Mouse (Mus musculus): Measurements from ENCODE around the gene Ptpn3. TPM values are rescaled to one million over a fixed set of nuclear protein-coding genes. Genes with fewer than 3 reads are reported as not detected.
A peak's percentile ranks its signal among the peaks of the same experiment; 100 is the strongest.

The Ptpn3 gene
- total RNA-seq, 2 experiments from 2014 or later = 68.4 to 77.7 TPM

DNA sequence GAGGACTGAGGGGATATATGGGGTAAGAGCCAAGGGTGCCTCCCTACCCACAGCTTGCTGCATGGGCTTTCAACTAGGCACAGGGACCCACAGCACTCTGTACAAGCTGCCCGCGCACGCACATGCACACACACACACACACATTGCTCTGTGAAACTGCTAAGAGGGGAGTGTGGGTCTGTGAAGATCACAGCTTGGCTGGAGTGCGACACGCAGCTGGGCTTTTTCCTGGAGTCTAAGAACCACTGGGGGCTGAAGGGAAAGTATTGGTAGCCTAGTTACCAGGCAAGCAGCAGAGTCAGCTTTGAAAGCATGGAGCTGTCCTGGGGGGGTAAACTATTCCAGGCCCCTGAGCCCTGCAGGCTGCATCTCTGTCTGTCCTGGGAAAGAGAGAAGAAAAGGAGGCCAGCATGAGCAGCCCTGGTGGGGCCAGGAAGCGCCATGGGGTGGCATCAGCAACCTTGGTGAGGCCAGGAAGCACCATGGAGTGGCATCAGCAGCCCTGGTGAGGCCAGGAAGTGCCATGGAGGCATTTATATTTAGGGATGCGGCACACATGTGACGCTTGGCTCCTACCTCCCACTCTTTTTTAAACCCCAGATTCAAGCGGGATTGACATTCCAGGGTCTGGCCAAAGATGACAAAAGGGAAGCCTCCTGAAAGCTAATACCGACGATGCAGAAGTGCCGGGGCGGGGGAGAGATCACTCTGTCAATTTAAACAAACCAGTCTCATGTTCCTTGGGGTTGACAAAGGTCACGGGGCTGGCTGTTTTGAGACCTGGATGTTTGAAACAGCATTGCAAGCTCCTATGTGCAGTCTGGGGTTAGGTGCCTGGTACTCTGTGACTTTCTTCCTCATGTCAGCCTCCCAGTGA lies 43.2 kb downstream of the Ptpn3 start:
- no peak for TF ChIP-seq CTCF (IDR thresholded peaks at IDR 0.05)
- peak overlapping the region; percentile 73 for H3K27ac ChIP-seq
- intact Hi-C loops (cut with DNase I) = no loop called here

DNA sequence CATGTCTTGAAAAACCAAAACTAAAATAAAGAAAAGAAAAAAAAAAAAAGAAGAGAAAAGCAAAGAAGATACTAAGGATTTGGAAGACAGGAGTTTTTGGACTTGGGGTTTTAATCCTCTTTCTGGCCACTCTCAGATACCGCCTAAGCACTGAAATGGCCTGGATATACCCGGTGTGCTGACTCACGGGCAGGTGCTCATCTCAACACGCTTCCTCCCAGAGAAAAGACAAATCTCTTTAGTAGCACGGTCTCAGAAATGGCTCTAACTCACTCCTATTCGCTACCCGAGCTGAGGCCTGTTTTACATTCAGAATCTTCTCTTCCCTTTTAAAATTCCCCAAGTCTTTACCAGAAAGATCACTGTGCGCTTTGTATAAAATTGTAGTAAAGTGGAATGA lies 44.2 kb downstream of the Ptpn3 start:
- no peak overlapping the region for H3K4me3 ChIP-seq
- intact Hi-C loops (cut with DNase I) = loop anchor here (1.0 kb wide), 1 partner anchor 43 kb away; no protein-coding TSS in a partner anchor
- no peak for DNase-seq (ENCODE audit: extremely low spot score in 1 of 2, low spot score in 2 of 2)
- no peak for TF ChIP-seq CTCF (IDR thresholded peaks at IDR 0.05)
- H3K27ac ChIP-seq = peak overlapping the region; percentile 73

More for the DNA sequence above, 43.2 kb downstream of the Ptpn3 start:
- DNase-seq (ENCODE audit: extremely low spot score in 1 of 2, low spot score in 2 of 2) = peak in 1 of 2 experiments; percentile 23
- no peak overlapping the region for H3K4me3 ChIP-seq

DNA sequence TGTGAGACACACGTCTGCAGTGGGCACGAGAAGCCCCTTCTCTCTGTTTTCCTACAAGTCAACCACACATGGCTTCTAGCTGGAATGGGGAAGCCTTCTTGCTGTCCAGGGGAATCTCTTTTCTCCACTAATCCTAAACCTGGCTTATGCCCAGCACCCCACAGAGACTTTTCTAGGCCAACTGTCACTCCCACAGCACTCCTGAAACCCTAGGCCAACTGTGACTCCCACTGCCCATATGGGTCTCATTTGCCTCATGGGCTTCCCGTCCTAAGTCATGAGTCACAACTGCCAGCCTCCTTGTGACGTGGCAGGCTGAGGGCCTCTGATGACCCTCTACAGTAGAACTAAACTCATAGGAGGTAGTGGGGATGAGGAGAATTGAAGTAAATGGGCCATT lies 44.9 kb downstream of the Ptpn3 start:
- no peak for TF ChIP-seq CTCF (IDR thresholded peaks at IDR 0.05)
- intact Hi-C loops (cut with DNase I) = loop anchor here (1.0 kb wide), 1 partner anchor 44 kb away; no protein-coding TSS in a partner anchor
- DNase-seq (ENCODE audit: extremely low spot score in 1 of 2, low spot score in 2 of 2) = no peak
- Histone ChIP-seq H3K27ac (peak overlapping the region; percentile 29; the same call in 1 of the 2 replicates), H3K4me3 (no peak overlapping the region)

DNA sequence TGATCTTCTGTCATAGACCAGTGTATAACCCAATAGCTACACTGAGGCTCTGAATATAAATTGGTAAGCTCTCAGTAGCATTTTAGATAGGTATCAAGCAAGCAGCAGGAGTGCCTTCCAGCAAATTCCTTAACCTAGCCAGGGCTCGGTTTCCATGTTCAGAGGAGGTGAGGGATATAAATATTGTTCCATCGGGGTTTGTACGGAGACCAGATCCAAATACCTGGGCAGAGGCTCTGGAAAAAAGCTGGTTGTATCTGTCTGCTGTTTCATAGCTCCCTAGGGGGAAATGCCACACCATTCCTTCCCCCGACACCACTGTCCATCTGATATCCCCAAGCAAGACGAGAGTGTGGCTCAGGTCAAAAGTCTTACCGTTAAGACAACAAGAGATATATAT lies 47.2 kb downstream of the Ptpn3 start:
- intact Hi-C loops (cut with DNase I) = no loop called here
- no peak overlapping the region for H3K4me3 ChIP-seq
- no peak for TF ChIP-seq CTCF (IDR thresholded peaks at IDR 0.05)
- no peak for DNase-seq (ENCODE audit: extremely low spot score in 1 of 2, low spot score in 2 of 2)
- no peak overlapping the region for H3K27ac ChIP-seq

DNA sequence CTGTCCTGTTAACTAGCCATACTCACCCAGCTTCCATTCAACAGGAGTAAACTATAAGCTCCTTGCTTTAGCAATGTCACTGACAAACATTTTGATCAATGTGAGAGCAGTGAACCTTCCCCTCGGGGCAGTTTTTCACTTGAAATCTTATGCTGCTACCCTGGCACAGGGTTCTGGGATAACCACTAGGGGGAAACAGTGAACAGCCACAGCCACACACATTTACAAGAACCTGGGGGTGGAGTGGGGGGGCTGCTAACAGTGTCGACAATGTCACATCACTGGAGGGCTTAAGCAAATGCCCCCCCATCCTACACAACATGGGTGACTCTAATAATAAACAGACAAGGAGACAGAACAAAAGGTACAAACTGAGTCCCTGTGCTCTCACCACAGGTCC lies 51.0 kb downstream of the Ptpn3 start:
- H3K27ac ChIP-seq = no peak overlapping the region
- H3K4me3 ChIP-seq = no peak overlapping the region
- intact Hi-C loops (cut with DNase I) = no loop called here
- TF ChIP-seq CTCF (IDR thresholded peaks at IDR 0.05) = peak; percentile 67
- DNase-seq (ENCODE audit: extremely low spot score in 1 of 2, low spot score in 2 of 2) = no peak

DNA sequence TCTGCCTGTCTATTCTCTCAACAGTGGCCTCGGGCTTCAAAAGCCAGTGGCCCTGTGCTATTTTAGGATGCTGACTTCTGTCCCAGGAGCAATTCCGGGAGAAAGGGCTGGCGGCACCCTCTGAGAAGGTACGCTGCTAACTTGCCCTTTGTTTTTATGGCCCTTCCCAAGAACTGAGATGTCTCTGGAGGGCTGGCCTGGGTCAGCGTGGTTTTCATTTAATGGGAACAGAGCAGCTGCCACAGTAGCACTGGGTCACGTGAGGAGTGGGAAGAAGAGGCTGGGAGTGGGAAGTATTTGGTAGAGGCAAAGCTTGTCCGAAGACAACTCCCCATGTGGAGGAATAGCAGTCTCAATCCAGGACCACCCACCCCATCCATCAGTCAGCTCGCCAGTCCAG lies 52.5 kb downstream of the Ptpn3 start:
- TF ChIP-seq CTCF (IDR thresholded peaks at IDR 0.05) = no peak
- Histone ChIP-seq H3K4me3 (no peak overlapping the region), H3K27ac (no peak overlapping the region)
- intact Hi-C loops (cut with DNase I) = no loop called here
- no peak for DNase-seq (ENCODE audit: extremely low spot score in 1 of 2, low spot score in 2 of 2)

DNA sequence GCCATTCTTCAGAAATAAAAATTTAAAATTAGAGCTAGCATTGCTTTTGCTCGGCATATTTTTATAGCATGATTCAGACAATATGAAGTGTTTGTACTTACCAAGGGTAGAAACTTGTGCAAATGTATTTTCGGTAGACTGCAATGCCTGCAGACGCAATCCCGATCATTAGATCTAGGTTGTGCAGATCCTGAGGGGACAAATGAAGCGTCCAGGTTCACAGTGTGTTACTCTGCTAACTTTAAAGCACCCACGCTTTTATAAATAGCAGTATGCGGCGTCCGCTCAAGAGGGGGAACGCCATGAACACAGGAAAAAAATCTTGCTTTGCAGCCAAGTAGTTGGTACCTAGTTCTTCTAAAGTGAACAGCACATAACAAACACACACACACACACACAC lies 56.8 kb downstream of the Ptpn3 start:
- intact Hi-C loops (cut with DNase I) = loop anchor here (2.0 kb wide), 1 partner anchor 14 kb away; no protein-coding TSS in a partner anchor
- no peak for TF ChIP-seq CTCF (IDR thresholded peaks at IDR 0.05)
- H3K27ac ChIP-seq = no peak overlapping the region
- no peak overlapping the region for H3K4me3 ChIP-seq
- DNase-seq (ENCODE audit: extremely low spot score in 1 of 2, low spot score in 2 of 2) = no peak

DNA sequence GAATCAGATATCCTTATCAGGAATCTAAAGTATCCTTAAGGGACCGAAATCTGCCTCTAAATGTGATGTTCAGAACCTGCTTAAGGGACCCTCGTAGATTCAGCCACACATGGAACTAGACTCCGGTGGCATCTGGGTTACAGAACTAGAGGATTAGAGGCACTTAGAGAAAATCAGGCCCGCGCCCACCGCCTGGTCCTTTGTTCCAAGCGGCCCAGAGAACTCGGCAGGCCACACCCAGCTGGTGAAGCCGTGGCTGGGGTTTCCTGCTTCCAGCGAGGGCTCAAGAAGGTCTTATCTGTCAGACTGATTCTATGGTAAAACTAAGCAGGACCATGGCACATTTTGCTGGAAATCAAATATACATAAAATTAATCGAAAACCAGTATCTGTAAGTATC lies 58.3 kb downstream of the Ptpn3 start:
- Histone ChIP-seq H3K4me3 (no peak overlapping the region), H3K27ac (no peak overlapping the region)
- no peak for TF ChIP-seq CTCF (IDR thresholded peaks at IDR 0.05)
- no peak for DNase-seq (ENCODE audit: extremely low spot score in 1 of 2, low spot score in 2 of 2)
- intact Hi-C loops (cut with DNase I) = no loop called here

DNA sequence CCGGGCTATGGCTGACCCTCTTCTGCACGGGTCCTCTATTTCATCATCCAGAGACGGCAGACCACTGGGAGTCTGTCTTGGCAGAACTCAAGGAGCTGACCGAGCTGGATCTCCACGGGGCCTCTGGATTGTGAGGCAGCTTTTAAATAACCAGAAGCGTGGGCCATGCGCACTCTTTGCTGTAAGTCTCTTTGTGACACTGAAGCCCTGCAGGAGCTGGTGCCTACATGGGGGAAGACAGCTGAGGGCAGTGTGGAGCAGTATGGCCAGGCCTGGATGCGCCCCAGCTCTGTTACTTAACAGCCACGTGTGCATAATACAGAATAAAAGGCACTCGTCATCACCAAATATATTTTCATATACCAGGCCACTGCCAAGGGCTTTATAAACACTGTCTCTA lies 60.7 kb downstream of the Ptpn3 start:
- intact Hi-C loops (cut with DNase I) = no loop called here
- no peak overlapping the region for H3K27ac ChIP-seq
- no peak overlapping the region for H3K4me3 ChIP-seq
- peak in 1 of 2 experiments; percentile 27 for DNase-seq (ENCODE audit: extremely low spot score in 1 of 2, low spot score in 2 of 2)
- peak; percentile 39 for TF ChIP-seq CTCF (IDR thresholded peaks at IDR 0.05)

DNA sequence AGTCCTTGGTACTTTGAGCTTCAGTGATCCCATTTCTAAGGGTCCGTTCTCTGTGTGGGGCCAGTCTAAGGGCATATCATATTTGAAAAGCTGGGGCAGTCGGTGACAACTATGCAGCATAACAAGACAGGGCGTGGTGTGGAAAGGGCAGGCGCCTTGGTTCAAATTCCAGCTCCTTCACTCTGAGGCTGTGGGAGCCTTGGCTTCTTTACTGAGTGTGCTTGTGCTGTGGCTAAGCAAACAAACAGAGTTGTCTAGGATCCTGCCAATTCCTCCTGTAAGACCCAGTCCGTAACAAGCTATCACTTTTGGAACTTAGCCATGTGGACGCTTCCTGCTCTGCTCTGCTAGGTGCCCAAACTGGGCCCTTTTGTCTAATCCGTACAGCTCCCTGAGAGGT lies 61.5 kb downstream of the Ptpn3 start:
- Histone ChIP-seq H3K4me3 (no peak overlapping the region), H3K27ac (no peak overlapping the region)
- intact Hi-C loops (cut with DNase I) = no loop called here
- TF ChIP-seq CTCF (IDR thresholded peaks at IDR 0.05) = no peak
- DNase-seq (ENCODE audit: extremely low spot score in 1 of 2, low spot score in 2 of 2) = no peak

DNA sequence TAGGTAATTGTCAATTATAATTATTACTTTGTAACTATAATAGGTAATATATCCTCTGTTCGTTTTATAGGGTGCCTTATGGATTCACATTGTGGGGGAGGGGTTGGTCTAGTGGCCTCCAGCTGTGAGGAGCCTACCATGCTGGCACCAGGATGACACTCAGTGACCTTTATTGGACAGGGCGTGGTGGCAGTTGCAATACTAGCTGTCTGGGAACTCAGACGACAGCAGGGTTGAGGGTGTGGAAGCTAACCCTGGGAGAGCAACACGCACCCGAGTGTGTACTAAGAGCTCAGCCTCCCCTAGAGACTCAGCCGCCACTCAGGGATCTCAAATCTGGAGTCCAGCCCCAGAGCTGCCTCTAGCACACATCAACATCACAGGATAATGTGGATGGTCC lies 62.5 kb downstream of the Ptpn3 start:
- no peak for TF ChIP-seq CTCF (IDR thresholded peaks at IDR 0.05)
- no peak overlapping the region for H3K4me3 ChIP-seq
- no peak for DNase-seq (ENCODE audit: extremely low spot score in 1 of 2, low spot score in 2 of 2)
- no peak overlapping the region for H3K27ac ChIP-seq
- intact Hi-C loops (cut with DNase I) = no loop called here

DNA sequence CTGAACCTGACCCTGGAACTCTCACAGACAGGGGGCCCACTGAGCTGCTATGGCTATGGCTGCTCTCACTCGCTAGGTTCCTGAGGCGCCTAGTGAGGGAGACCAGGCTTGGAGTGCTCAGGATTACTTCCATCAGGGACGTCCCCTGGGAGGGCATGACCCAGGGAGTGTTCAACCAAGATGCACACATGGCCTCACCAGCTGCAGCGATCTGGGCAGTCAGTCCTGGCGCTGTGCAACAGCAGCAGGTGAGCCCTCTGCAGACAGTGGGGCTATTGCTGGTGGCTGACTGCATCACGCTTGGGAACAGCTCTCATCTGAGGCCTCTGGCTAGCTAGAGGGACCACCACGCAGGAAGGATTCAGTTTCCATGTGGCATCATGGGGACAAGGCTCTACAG lies 63.5 kb downstream of the Ptpn3 start:
- no peak overlapping the region for H3K4me3 ChIP-seq
- no peak for TF ChIP-seq CTCF (IDR thresholded peaks at IDR 0.05)
- intact Hi-C loops (cut with DNase I) = no loop called here
- no peak overlapping the region for H3K27ac ChIP-seq
- no peak for DNase-seq (ENCODE audit: extremely low spot score in 1 of 2, low spot score in 2 of 2)

DNA sequence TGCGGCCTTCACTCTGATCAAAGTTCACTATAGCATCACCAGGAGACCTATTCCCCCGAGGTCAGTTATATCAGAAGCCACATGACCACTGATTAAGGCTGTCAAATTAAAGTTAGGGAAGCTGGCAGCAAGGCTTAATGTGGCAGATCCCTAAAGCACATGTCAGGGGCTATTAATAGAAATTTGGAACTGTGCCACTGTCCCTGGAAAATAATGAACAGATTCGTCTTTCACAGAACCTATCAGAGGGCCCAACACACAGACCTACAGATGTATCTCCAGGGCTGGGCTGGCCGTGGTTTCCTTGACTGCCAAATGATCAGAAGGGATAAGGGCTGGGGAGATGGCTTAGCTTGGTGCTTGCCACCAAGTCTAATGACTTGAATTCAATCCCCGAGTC lies 65.1 kb downstream of the Ptpn3 start:
- no peak for DNase-seq (ENCODE audit: extremely low spot score in 1 of 2, low spot score in 2 of 2)
- H3K4me3 ChIP-seq = no peak overlapping the region
- H3K27ac ChIP-seq = no peak overlapping the region
- TF ChIP-seq CTCF (IDR thresholded peaks at IDR 0.05) = no peak
- intact Hi-C loops (cut with DNase I) = no loop called here
